Mouse (Mus musculus): Measurements from ENCODE around the gene Unc93b1. TPM values are rescaled to one million over a fixed set of nuclear protein-coding genes. Genes with fewer than 3 reads are reported as not detected.

Unc93b1 gene
- polyA plus RNA-seq, 1 experiment from 2014 or later, result 14.8 TPM

DNA sequence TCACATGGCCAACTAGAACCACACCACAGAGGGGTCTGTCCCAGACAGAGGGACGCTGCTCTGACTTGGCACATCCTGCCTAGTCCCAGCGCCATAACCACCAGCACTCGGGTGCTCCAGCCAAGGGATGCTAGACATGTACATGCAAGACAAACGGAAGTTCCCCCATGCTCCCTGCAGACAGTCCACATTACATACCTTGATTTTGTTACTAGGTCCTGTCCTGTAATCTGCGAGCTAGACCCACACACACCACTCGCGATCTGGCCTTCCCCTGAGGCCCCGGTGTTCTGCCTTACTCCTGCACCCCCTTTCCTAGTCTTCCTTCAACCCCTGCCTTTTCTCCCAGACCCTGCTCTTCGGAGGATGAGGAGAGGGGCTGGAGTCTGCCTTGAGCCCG, 28.7 kb upstream of the Unc93b1 start:
- Histone ChIP-seq H3K9ac (peak overlapping the region; percentile 72), H3K4me2 (peak overlapping the region; percentile 92), H3K4me3 (ENCODE audit: low read depth, low read length) (peak overlapping the region; percentile 55), H3K27ac (ENCODE audit: low read depth) (peak overlapping the region; percentile 92; the same call in 1 of the 2 replicates), H3K36me3 (ENCODE audit: insufficient read depth) (peaks cover 66% of the 10 kb centered on the region), H3K9me3 (ENCODE audit: low read depth, low read length) (no peaks in the 10 kb centered on the region), H3K4me1 (ENCODE audit: insufficient read depth) (peaks cover 25% of the 10 kb centered on the region), H3K27me3 (ENCODE audit: insufficient read depth, low read length) (no peaks in the 10 kb centered on the region)
- TF ChIP-seq CTCF (IDR thresholded peaks at IDR 0.05; ENCODE audit: low read depth), result no peak
- ATAC-seq (ENCODE audit: insufficient read depth) (peak; percentile 5; the same call in 1 of the 2 replicates), DNase-seq (no peak)
- WGBS, result 21% methylated on average over 10 of the region's 10 CpGs

DNA sequence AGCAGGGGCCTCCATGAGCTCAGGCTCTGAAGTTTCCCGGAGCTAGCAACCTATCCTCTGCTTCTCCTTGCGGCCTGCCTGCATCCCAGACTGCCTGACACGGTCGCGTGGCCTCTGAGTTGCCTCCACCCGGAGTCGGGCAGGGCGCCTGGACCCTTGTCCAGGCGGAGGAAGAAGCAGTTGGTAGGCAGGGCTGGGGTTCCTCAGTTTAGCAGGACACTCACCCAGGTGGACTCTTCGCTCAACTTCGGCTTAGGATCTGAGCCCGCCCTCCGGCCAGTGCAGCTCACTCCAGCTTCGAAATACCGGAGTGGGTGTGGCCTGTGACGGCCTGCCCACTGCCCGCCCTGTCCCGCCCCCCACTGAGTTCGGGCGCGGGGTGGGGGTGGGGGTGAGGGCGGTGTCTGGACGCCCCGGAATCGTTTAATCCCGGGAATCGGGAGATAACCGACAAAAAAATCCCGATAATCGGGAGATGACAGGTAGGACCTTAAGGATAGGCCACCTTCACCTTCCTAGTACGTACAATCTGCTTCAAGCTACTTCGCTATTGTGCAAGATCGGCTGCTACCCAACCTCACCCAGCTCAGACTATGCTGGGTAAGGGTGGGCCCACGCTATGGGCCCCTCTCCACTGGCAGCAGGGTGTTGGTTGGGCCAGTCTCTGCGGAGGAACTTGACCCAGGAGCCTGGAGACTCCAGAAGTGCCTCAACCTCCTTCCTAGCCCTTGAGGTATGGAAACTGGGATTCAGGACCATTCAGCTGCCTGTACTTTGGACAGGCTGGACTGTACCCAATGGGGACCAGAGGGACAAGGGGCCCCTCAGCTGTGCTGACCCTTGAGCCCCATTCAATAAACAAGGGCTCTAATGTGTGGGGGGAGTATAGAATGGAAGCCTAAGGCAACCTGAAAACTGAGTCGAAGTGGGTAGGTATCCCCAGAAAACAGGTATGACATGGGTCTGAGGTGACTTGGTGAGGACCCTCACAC, 27.9 kb upstream of the Unc93b1 start, which contains the start of gene Tcirg1:
Gene Tcirg1, minus strand, starts transcription at position 339 of the 992 bp plus-strand sequence.
- peak within 1 kb of the TSS; percentile 92 for H3K4me2 ChIP-seq
- no peaks in the 10 kb centered on the region for H3K27me3 ChIP-seq (ENCODE audit: insufficient read depth, low read length)
- peak within 1 kb of the TSS; percentile 92; the same call in 1 of the 2 replicates for H3K27ac ChIP-seq (ENCODE audit: low read depth)
- H3K9ac ChIP-seq, result peak within 1 kb of the TSS; percentile 72
- no peaks in the 10 kb centered on the region for H3K9me3 ChIP-seq (ENCODE audit: low read depth, low read length)
- peak within 1 kb of the TSS; percentile 55 for H3K4me3 ChIP-seq (ENCODE audit: low read depth, low read length)
- peaks cover 25% of the 10 kb centered on the region for H3K4me1 ChIP-seq (ENCODE audit: insufficient read depth)
- DNase-seq (peak; percentile 90), ATAC-seq (ENCODE audit: insufficient read depth) (peak; percentile 88)
- WGBS, result 3% methylated on average over 36 of the region's 36 CpGs
- no peak for TF ChIP-seq CTCF (IDR thresholded peaks at IDR 0.05; ENCODE audit: low read depth)
- peaks cover 61% of the 10 kb centered on the region for H3K36me3 ChIP-seq (ENCODE audit: insufficient read depth)

DNA sequence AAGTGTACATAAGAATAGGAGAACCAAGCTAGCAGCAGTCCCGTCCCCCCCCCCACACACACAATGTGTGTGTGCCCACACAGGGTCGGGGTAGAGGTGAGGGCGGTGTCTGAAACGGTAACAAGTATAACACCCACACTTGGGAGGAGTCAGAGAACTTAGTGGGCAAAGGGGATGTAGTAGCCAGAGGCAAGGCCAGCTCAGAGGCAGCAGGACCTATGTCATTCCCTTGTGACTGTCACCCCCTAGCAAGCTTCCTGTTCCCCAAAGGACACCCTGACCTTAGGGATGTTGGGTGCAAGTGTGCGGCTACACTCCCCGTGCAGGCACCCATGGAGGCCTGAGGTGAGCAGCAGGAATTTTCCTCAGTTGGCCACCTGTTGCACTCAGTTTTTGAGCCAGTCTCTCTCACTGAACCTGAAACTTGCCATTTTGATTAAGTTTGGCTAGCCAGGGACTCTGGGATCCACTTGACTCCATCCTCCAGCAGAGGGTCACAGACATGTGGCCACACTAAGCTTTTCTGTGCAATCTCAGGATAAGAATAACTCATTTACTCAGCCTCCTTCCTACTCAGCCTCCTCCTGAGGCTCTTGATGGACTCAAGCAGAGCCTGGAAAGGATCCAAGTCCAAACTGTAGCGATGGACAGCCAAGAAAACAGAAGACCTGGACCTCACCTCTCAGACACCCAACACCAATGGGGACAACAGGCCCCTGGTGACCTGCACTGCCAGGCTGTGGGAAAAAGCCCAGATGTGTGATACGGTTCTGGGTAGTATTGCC, 26.9 kb upstream of the Unc93b1 start:
- ATAC-seq (ENCODE audit: insufficient read depth) (no peak), DNase-seq (no peak)
- Histone ChIP-seq H3K9me3 (ENCODE audit: low read depth, low read length) (no peaks in the 10 kb centered on the region), H3K4me2 (peak overlapping the region; percentile 92), H3K27ac (ENCODE audit: low read depth) (no peak overlapping the region), H3K36me3 (ENCODE audit: insufficient read depth) (peaks cover 51% of the 10 kb centered on the region), H3K9ac (peak overlapping the region; percentile 72; the same call in 1 of the 2 replicates), H3K27me3 (ENCODE audit: insufficient read depth, low read length) (no peaks in the 10 kb centered on the region), H3K4me1 (ENCODE audit: insufficient read depth) (peaks cover 25% of the 10 kb centered on the region), H3K4me3 (ENCODE audit: low read depth, low read length) (no peak overlapping the region; the same call in 1 of the 2 replicates)
- TF ChIP-seq CTCF (IDR thresholded peaks at IDR 0.05; ENCODE audit: low read depth), result no peak
- 70% methylated on average over 8 of the region's 8 CpGs for WGBS

DNA sequence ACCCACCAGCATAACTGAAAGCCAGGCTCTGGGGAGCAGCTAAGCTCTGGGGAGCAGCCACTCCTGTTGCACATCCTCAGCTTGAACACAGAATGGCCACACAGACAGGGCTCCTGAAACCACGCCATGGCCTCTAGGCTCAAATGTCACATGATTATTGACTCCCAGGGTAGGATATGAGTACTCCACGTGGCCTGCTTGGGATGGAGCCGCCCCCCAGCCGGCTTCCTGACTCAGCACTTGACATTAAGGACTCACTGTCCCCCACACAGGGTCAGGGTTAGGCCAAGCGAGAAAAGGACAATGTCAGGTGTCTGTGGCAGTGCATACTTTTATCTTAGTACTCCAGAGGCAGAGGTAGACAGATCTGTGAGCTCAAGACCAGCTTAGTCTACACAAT, 24.8 kb upstream of the Unc93b1 start:
- ATAC-seq (ENCODE audit: insufficient read depth) (no peak), DNase-seq (no peak)
- Histone ChIP-seq H3K36me3 (ENCODE audit: insufficient read depth) (peaks cover 37% of the 10 kb centered on the region), H3K9ac (no peak overlapping the region), H3K27ac (ENCODE audit: low read depth) (no peak overlapping the region), H3K9me3 (ENCODE audit: low read depth, low read length) (no peaks in the 10 kb centered on the region), H3K4me2 (no peak overlapping the region), H3K4me1 (ENCODE audit: insufficient read depth) (peaks cover 19% of the 10 kb centered on the region), H3K27me3 (ENCODE audit: insufficient read depth, low read length) (no peaks in the 10 kb centered on the region), H3K4me3 (ENCODE audit: low read depth, low read length) (no peak overlapping the region)
- 74% methylated on average over 5 of the region's 5 CpGs for WGBS
- TF ChIP-seq CTCF (IDR thresholded peaks at IDR 0.05; ENCODE audit: low read depth), result no peak

DNA sequence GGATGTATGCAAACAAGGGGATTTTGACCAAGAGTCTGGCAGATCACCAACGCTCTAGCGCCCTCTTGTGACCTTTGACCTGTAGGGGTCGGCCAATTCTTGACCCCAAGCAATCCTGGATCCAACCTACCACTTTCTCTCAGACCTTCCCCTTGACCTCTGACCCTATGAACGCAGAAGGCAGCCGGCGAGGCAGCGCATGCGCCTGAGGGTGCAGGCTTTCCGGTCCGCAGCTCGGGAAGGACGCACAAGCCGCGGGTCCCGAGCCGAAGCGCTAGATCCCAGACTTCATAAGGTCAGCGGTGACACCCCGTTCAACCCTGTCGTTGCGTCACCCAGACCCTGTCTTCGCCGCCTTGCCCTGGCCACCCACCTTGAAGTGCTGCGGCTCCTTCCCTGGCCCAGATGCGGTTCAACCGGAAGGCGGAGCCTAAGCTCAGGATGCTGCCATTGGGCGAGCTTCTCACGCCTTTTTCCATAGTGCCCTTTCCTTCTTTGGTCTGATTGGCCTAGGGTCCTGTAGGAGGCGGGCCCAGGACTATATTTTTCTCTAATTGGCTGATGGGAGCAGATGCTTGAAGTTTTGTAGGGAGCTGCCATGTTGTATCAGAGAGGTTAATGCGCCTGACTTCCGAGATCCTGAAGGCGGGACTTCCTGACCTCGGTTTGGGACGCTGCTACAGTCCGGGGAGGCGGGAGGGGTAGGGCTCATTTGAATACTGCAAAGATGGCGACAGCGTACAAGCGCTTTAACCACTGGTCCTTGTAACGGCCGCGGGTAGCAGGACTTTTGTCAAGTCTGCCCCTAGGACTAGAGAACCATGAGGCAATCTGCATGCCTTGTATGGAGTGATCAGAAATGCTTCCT, 22.4 kb upstream of the Unc93b1 start, which contains the start of gene Ndufs8:
Gene Ndufs8, minus strand, starts transcription at position 438 of the 868 bp plus-strand sequence.
- 1% methylated on average over 43 of the region's 43 CpGs for WGBS
- peaks cover 8% of the 10 kb centered on the region for H3K4me1 ChIP-seq (ENCODE audit: insufficient read depth)
- ATAC-seq (ENCODE audit: insufficient read depth), result peak; percentile 98

DNA sequence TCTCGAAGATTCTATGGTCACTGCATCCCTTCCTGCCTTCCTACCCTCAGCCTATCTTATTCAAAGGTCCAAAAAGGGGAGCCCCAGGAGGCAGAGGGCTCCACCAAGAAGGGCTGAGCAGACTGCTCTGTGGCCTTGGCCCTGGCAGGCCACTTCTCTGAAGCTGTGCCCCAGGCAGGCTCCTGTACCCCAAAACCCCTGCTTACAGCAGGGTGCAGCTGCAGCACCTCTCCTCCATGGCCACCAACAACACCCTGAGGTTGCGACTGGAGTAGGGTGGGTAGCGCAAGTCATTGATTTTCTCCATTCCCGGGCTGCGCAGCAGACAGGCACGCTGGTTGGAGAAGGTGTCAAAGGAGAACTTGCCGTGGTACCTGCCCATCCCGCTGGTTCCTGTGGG, 21.3 kb upstream of the Unc93b1 start:
- peak overlapping the region; percentile 58 for H3K4me3 ChIP-seq (ENCODE audit: low read depth, low read length)
- no peak for DNase-seq
- no peak for ATAC-seq (ENCODE audit: insufficient read depth)
- 85% methylated on average over 8 of the region's 8 CpGs for WGBS
- peaks cover 27% of the 10 kb centered on the region for H3K36me3 ChIP-seq (ENCODE audit: insufficient read depth)
- H3K27me3 ChIP-seq (ENCODE audit: insufficient read depth, low read length), result no peaks in the 10 kb centered on the region
- peak overlapping the region; percentile 73; the same call in 1 of the 2 replicates for H3K27ac ChIP-seq (ENCODE audit: low read depth)
- H3K4me2 ChIP-seq, result peak overlapping the region; percentile 79
- peak overlapping the region; percentile 58 for H3K9ac ChIP-seq
- no peaks in the 10 kb centered on the region for H3K9me3 ChIP-seq (ENCODE audit: low read depth, low read length)
- TF ChIP-seq CTCF (IDR thresholded peaks at IDR 0.05; ENCODE audit: low read depth), result no peak
- peaks cover 6% of the 10 kb centered on the region for H3K4me1 ChIP-seq (ENCODE audit: insufficient read depth)

More for the DNA sequence above, 22.4 kb upstream of the Unc93b1 start, which contains the start of gene Ndufs8:
- Histone ChIP-seq H3K9ac (peak within 1 kb of the TSS; percentile 58), H3K36me3 (ENCODE audit: insufficient read depth) (peaks cover 37% of the 10 kb centered on the region), H3K27ac (ENCODE audit: low read depth) (peak within 1 kb of the TSS; percentile 73), H3K4me2 (peak within 1 kb of the TSS; percentile 79), H3K4me3 (ENCODE audit: low read depth, low read length) (peak within 1 kb of the TSS; percentile 58), H3K9me3 (ENCODE audit: low read depth, low read length) (no peaks in the 10 kb centered on the region), H3K27me3 (ENCODE audit: insufficient read depth, low read length) (no peaks in the 10 kb centered on the region)
- peak; percentile 26; the same call in 1 of the 2 replicates for TF ChIP-seq CTCF (IDR thresholded peaks at IDR 0.05; ENCODE audit: low read depth)
- DNase-seq, result peak; percentile 98
